Mouse (Mus musculus): Measurements from ENCODE around the gene Gm3336. TPM values are rescaled to one million over a fixed set of nuclear protein-coding genes. Genes with fewer than 3 reads are reported as not detected.
A peak's percentile ranks its signal among the peaks of the same experiment; 100 is the strongest.

Gm3336 gene
- polyA plus RNA-seq, 1 experiment from 2014 or later = not detected

- WGBS = 74% methylated on average over 12 of the region's 12 CpGs
- peaks cover 15% of the 10 kb centered on the region for H3K27me3 ChIP-seq (ENCODE audit: poor library complexity, severe bottlenecking)
- H3K36me3 ChIP-seq (replicated peaks) = peaks cover 17% of the 10 kb centered on the region
- H3K4me1 ChIP-seq = peaks cover 76% of the 10 kb centered on the region
- peak overlapping the region; percentile 97 for H3K4me3 ChIP-seq
- H3K9me3 ChIP-seq = no peaks in the 10 kb centered on the region
- peak overlapping the region; percentile 99 for H3K27ac ChIP-seq
- DNase-seq (ENCODE audit: extremely low spot score, low spot score) = no peak
These were observed 20.7 kb upstream of the Gm3336 start for GRCm38 (mm10) chr8:70697366-70698250.

GRCm38 (mm10) chr8:70698310-70699109 lies 19.8 kb upstream of the Gm3336 start, which contains the start of gene Jund:
Jund (plus strand) TSS chr8:70698949.
- Histone ChIP-seq H3K27me3 (ENCODE audit: poor library complexity, severe bottlenecking) (peaks cover 15% of the 10 kb centered on the region), H3K36me3 (replicated peaks) (peaks cover 23% of the 10 kb centered on the region), H3K9me3 (no peaks in the 10 kb centered on the region), H3K4me1 (peaks cover 76% of the 10 kb centered on the region), H3K27ac (peak within 1 kb of the TSS; percentile 99), H3K4me3 (peak within 1 kb of the TSS; percentile 97)
- DNase-seq (ENCODE audit: extremely low spot score, low spot score) = peak; percentile 100
- WGBS = under 1% methylated on average over 63 of the region's 69 CpGs

- peaks cover 28% of the 10 kb centered on the region for H3K36me3 ChIP-seq (replicated peaks)
- peaks cover 15% of the 10 kb centered on the region for H3K27me3 ChIP-seq (ENCODE audit: poor library complexity, severe bottlenecking)
- peak overlapping the region; percentile 97 for H3K4me3 ChIP-seq
- no peaks in the 10 kb centered on the region for H3K9me3 ChIP-seq
- under 1% methylated on average over 88 of the region's 89 CpGs for WGBS
- H3K27ac ChIP-seq = peak overlapping the region; percentile 99
- peaks cover 73% of the 10 kb centered on the region for H3K4me1 ChIP-seq
- peak; percentile 72 for DNase-seq (ENCODE audit: extremely low spot score, low spot score)
These were observed 19.1 kb upstream of the Gm3336 start for GRCm38 (mm10) chr8:70699116-70699833.

- peak; percentile 81 for DNase-seq (ENCODE audit: extremely low spot score, low spot score)
- H3K27ac ChIP-seq = peak overlapping the region; percentile 99
- peak overlapping the region; percentile 97 for H3K4me3 ChIP-seq
- peaks cover 71% of the 10 kb centered on the region for H3K4me1 ChIP-seq
- WGBS = under 1% methylated on average over 59 of the region's 59 CpGs
- H3K27me3 ChIP-seq (ENCODE audit: poor library complexity, severe bottlenecking) = peaks cover 10% of the 10 kb centered on the region
- H3K9me3 ChIP-seq = no peaks in the 10 kb centered on the region
- peaks cover 28% of the 10 kb centered on the region for H3K36me3 ChIP-seq (replicated peaks)
These were observed 18.3 kb upstream of the Gm3336 start for GRCm38 (mm10) chr8:70699834-70700554.

GRCm38 (mm10) chr8:70700555-70700922 lies 17.8 kb upstream of the Gm3336 start:
- peaks cover 65% of the 10 kb centered on the region for H3K4me1 ChIP-seq
- H3K4me3 ChIP-seq = peak overlapping the region; percentile 97
- H3K9me3 ChIP-seq = no peaks in the 10 kb centered on the region
- H3K36me3 ChIP-seq (replicated peaks) = peaks cover 28% of the 10 kb centered on the region
- peak overlapping the region; percentile 99 for H3K27ac ChIP-seq
- 0% methylated on average over 20 of the region's 20 CpGs for WGBS
- DNase-seq (ENCODE audit: extremely low spot score, low spot score) = peak; percentile 89
- H3K27me3 ChIP-seq (ENCODE audit: poor library complexity, severe bottlenecking) = peaks cover 4% of the 10 kb centered on the region

- H3K4me1 ChIP-seq = peaks cover 58% of the 10 kb centered on the region
- WGBS = 63% methylated on average over 10 of the region's 10 CpGs
- H3K36me3 ChIP-seq (replicated peaks) = peaks cover 28% of the 10 kb centered on the region
- H3K4me3 ChIP-seq = peak overlapping the region; percentile 97
- DNase-seq (ENCODE audit: extremely low spot score, low spot score) = peak; percentile 45
- no peaks in the 10 kb centered on the region for H3K9me3 ChIP-seq
- H3K27ac ChIP-seq = peak overlapping the region; percentile 99
- no peaks in the 10 kb centered on the region for H3K27me3 ChIP-seq (ENCODE audit: poor library complexity, severe bottlenecking)
These were observed 17.0 kb upstream of the Gm3336 start for GRCm38 (mm10) chr8:70701048-70701981.

- Histone ChIP-seq H3K4me1 (peaks cover 49% of the 10 kb centered on the region), H3K9me3 (no peaks in the 10 kb centered on the region), H3K36me3 (replicated peaks) (peaks cover 28% of the 10 kb centered on the region), H3K4me3 (peak overlapping the region; percentile 97; the same call in 1 of the 2 replicates), H3K27ac (no peak overlapping the region), H3K27me3 (ENCODE audit: poor library complexity, severe bottlenecking) (no peaks in the 10 kb centered on the region)
- DNase-seq (ENCODE audit: extremely low spot score, low spot score) = no peak
- 87% methylated on average over 2 of the region's 2 CpGs for WGBS
These were observed 16.1 kb upstream of the Gm3336 start for GRCm38 (mm10) chr8:70701982-70702841.

- H3K4me3 ChIP-seq = no peak overlapping the region
- WGBS = 91% methylated on average over 3 of the region's 3 CpGs
- peaks cover 28% of the 10 kb centered on the region for H3K36me3 ChIP-seq (replicated peaks)
- H3K4me1 ChIP-seq = peaks cover 43% of the 10 kb centered on the region
- H3K27ac ChIP-seq = no peak overlapping the region
- no peak for DNase-seq (ENCODE audit: extremely low spot score, low spot score)
- no peaks in the 10 kb centered on the region for H3K27me3 ChIP-seq (ENCODE audit: poor library complexity, severe bottlenecking)
- no peaks in the 10 kb centered on the region for H3K9me3 ChIP-seq
These were observed 15.5 kb upstream of the Gm3336 start for GRCm38 (mm10) chr8:70702842-70703182.

GRCm38 (mm10) chr8:70703287-70703686 lies 15.1 kb upstream of the Gm3336 start, which contains the start of gene Iqcn:
Iqcn (plus strand) TSS chr8:70703457.
- no peak for DNase-seq (ENCODE audit: extremely low spot score, low spot score)
- Histone ChIP-seq H3K4me1 (peaks cover 38% of the 10 kb centered on the region), H3K4me3 (no peak within 1 kb of the TSS), H3K27me3 (ENCODE audit: poor library complexity, severe bottlenecking) (no peaks in the 10 kb centered on the region), H3K36me3 (replicated peaks) (peaks cover 28% of the 10 kb centered on the region), H3K27ac (no peak within 1 kb of the TSS), H3K9me3 (no peaks in the 10 kb centered on the region)
- WGBS = 87% methylated on average over 3 of the region's 3 CpGs

GRCm38 (mm10) chr8:70708281-70708680 lies 10.1 kb upstream of the Gm3336 start:
- Histone ChIP-seq H3K27me3 (ENCODE audit: poor library complexity, severe bottlenecking) (no peaks in the 10 kb centered on the region), H3K9me3 (no peaks in the 10 kb centered on the region), H3K4me1 (0 out of 2 replicates have a peak, but pooled peaks cover 2% of the 10 kb centered on the region), H3K4me3 (no peak overlapping the region), H3K27ac (no peak overlapping the region), H3K36me3 (replicated peaks) (peaks cover 5% of the 10 kb centered on the region; the same call in 1 of the 2 replicates)
- WGBS = 91% methylated on average over 14 of the region's 14 CpGs
- DNase-seq (ENCODE audit: extremely low spot score, low spot score) = no peak
